Mouse (Mus musculus) lung, postnatal 0 days (tissue): ENCODE results near the gene Tsr1. TPM values are rescaled to one million over a fixed set of nuclear protein-coding genes. Genes with fewer than 3 reads are reported as not detected.

Experiments used
- ATAC-seq: fragments of 200-750 bp; cut with Nextera tagmentation; 2 replicates; pipeline ENCODE4 v1.8.0; 2017; ENCODE audit warnings: moderate library complexity
- DNase-seq: peaks from one replicate; pipeline ENCODE4 v3.0.0-alpha.2; 2016; ENCODE audit warnings: low spot score
- H3K27ac ChIP-seq: fragments of 300-500 bp; sonication (generic); 2 replicates; pipeline ENCODE4 v1.5.1; 2014; ENCODE audit warnings: antibody characterized with exemption, mild to moderate bottlenecking, low read length, mixed read lengths
- H3K27me3 ChIP-seq: fragments of 300-500 bp; sonication (generic); replicated peaks from 2 replicates; pipeline ENCODE4 v1.6.1; 2014; ENCODE audit warnings: low read length, mixed read lengths; ENCODE audit not compliant: insufficient read depth
- H3K36me3 ChIP-seq: fragments of 300-500 bp; sonication (generic); 2 replicates; pipeline ENCODE4 v1.6.1; 2014; ENCODE audit warnings: low read length, mixed read lengths; ENCODE audit not compliant: insufficient read depth
- H3K4me1 ChIP-seq: fragments of 300-500 bp; sonication (generic); 2 replicates; pipeline ENCODE4 v1.6.1; 2014; ENCODE audit warnings: antibody characterized with exemption, low read depth, low read length, mixed read lengths; ENCODE audit not compliant: insufficient read depth
- H3K4me2 ChIP-seq: fragments of 300-500 bp; sonication (generic); replicated peaks from 2 replicates; pipeline ENCODE4 v1.6.1; 2014; ENCODE audit warnings: low read depth, mild to moderate bottlenecking, low read length, moderate library complexity, mixed read lengths
- H3K4me3 ChIP-seq: fragments of 300-500 bp; sonication (generic); 2 replicates; pipeline ENCODE4 v1.5.1; 2014; ENCODE audit warnings: low read depth, low read length
- H3K9ac ChIP-seq: fragments of 300-500 bp; sonication (generic); replicated peaks from 2 replicates; pipeline ENCODE4 v1.6.1; 2014; ENCODE audit warnings: low read depth, mild to moderate bottlenecking
- H3K9me3 ChIP-seq: fragments of 300-500 bp; sonication (generic); 2 replicates; pipeline ENCODE4 v1.6.1; 2016; ENCODE audit warnings: low read length, mixed read lengths
- CTCF ChIP-seq: IDR thresholded peaks from 2 replicates; pipeline ENCODE4 v1.5.1; 2016; ENCODE audit warnings: antibody characterized with exemption, mild to moderate bottlenecking
- EP300 ChIP-seq: IDR thresholded peaks from 2 replicates; pipeline ENCODE4 v1.6.1; 2016; ENCODE audit warnings: antibody characterized with exemption, mild to moderate bottlenecking, control low read depth
- WGBS: fragments of 180-500 bp; shearing (Covaris S2); extraction: QIAGEN DNeasy Blood & Tissue Kit; methylation state at CpG from one replicate; pipeline ENCODE4 v1.1.7; 2014; 5-methylcytosine and 5-hydroxymethylcytosine counted together
- microRNA-seq: library from miRNA; unstranded; fragments of <30 nt; microRNA quantifications from one replicate; pipeline ENCODE4, GENCODE M21; 2016
- polyA plus RNA-seq: library from polyadenylated mRNA; unstranded; fragments of >200 nt; fragmentation: Nextera tagmentation; extraction: Ambion mirVana; gene quantifications from 2 replicates; pipeline ENCODE4 v1.2.1, GENCODE M21; 2015

Tsr1 gene
- polyA plus RNA-seq, 1 experiment from 2014 or later: 11.4 TPM

DNA sequence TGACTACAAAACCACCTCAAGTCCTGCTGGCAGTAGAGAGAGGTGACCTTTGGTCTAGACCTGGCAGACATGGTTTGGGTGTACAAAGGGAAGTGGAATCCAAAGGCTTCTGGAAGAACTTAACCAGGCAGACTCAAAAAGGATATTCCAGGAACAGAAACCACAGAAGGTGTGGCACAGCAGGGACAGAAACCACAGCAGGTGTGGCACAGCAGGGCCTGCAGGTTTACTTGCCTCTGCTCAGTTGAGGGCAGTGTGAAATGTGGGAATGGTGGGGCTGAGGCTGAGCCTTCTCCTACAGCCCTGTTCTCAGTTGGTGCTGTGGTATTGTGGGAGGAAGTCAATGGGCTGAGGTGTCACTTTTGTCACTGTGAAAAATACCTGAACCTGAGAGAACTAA lies 57.0 kb downstream of the Tsr1 start:
- H3K9ac ChIP-seq: no peak overlapping the region

DNA sequence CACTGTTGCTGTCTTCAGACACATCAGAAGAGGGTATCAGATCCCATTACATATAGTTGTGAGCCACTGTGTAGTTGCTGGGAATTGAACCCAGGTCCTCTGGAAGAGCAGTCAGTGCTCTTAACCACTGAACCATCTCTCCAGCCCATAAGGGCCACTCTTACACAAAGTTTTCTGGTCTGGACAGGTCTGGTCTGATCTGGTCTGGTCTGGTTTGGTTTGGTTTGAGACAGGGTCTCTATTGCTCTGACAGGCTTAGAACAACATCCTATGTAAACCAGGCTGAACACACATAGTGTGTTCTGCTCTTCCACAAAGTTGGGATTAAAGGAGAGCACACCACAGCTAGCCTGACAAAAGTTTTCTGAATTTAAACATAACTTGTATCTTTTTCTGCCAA lies 58.1 kb downstream of the Tsr1 start:
- Histone ChIP-seq H3K4me3 (no peak overlapping the region), H3K36me3 (no peaks in the 10 kb centered on the region), H3K9me3 (no peaks in the 10 kb centered on the region), H3K27ac (no peak overlapping the region), H3K4me1 (no peaks in the 10 kb centered on the region), H3K4me2 (no peak overlapping the region), H3K27me3 (no peaks in the 10 kb centered on the region), H3K9ac (no peak overlapping the region)
- DNase-seq (no peak), ATAC-seq (no peak)
- TF ChIP-seq EP300 (no peak), CTCF (no peak)

More for the DNA sequence above, 57.0 kb downstream of the Tsr1 start:
- no peaks in the 10 kb centered on the region for H3K36me3 ChIP-seq
- peak; percentile 13 for DNase-seq
- no peaks in the 10 kb centered on the region for H3K27me3 ChIP-seq
- no peak overlapping the region for H3K4me2 ChIP-seq
- no peaks in the 10 kb centered on the region for H3K4me1 ChIP-seq
- no peak for TF ChIP-seq EP300
- TF ChIP-seq CTCF: no peak
- ATAC-seq: no peak
- no peak overlapping the region for H3K27ac ChIP-seq
- no peak overlapping the region for H3K4me3 ChIP-seq
- H3K9me3 ChIP-seq: no peaks in the 10 kb centered on the region

- no peaks in the 10 kb centered on the region for H3K27me3 ChIP-seq
- DNase-seq (no peak), ATAC-seq (no peak)
- H3K36me3 ChIP-seq: no peaks in the 10 kb centered on the region
- H3K27ac ChIP-seq: no peak overlapping the region
- no peak overlapping the region for H3K9ac ChIP-seq
- TF ChIP-seq EP300 (no peak), CTCF (no peak)
- H3K4me1 ChIP-seq: no peaks in the 10 kb centered on the region
- no peak overlapping the region for H3K4me3 ChIP-seq
- no peak overlapping the region for H3K4me2 ChIP-seq
- H3K9me3 ChIP-seq: no peaks in the 10 kb centered on the region
- whole genome bisulfite sequencing: 82% methylated on average over 2 of the region's 2 CpGs
Measured at GRCm38 (mm10) chr11:74957600-74957999, 59.7 kb downstream of the Tsr1 start.

Small RNAs within 50 kb of the gene (microRNA-seq; reads per million reads assigned to microRNA genes)
- not detected for gene Mir6926

Other genes starting within 250 kb of the Tsr1 start
- 8.2 and 9.2 TPM in 2 replicates for gene Cluh, start 248.6 kb upstream of the Tsr1 start, polyA plus RNA-seq
- 49.1 and 60.8 TPM in 2 replicates for gene Pafah1b1, start 173.4 kb upstream of the Tsr1 start, polyA plus RNA-seq
- gene Mettl16, start 127.2 kb upstream of the Tsr1 start, polyA plus RNA-seq: 13.7 and 18.1 TPM in 2 replicates
- gene Mnt, start 67.2 kb upstream of the Tsr1 start, polyA plus RNA-seq: 4.7 and 4.9 TPM in 2 replicates
- gene Sgsm2, start 1.0 kb upstream of the Tsr1 start, polyA plus RNA-seq: 2.5 and 2.6 TPM in 2 replicates
- gene Smg6, start 27.8 kb downstream of the Tsr1 start, polyA plus RNA-seq: 9.9 and 11.0 TPM in 2 replicates
- gene Srr, start 27.9 kb downstream of the Tsr1 start, polyA plus RNA-seq: 11.9 and 12.9 TPM in 2 replicates